Mouse (Mus musculus) megakaryocyte, embryonic 14.5 days (primary cell): ENCODE data around the gene Asic2. TPM values are rescaled to one million over a fixed set of nuclear protein-coding genes. Genes with fewer than 3 reads are reported as not detected.

ENCODE experiments used
- H3K27me3 ChIP-seq: replicated peaks from 2 replicates; pipeline ENCODE3; 2012; ENCODE audit warnings: inconsistent platforms
- H3K36me3 ChIP-seq: replicated peaks from 2 replicates; pipeline ENCODE3; 2012; ENCODE audit warnings: low read length, inconsistent platforms, mixed read lengths
- H3K4me1 ChIP-seq: 2 replicates; pipeline ENCODE4 v1.6.1; 2012; ENCODE audit warnings: inconsistent platforms
- H3K4me3 ChIP-seq: replicated peaks from 2 replicates; pipeline ENCODE3; 2012; ENCODE audit warnings: moderate library complexity, mild to moderate bottlenecking, inconsistent platforms
- H3K9me3 ChIP-seq: 2 replicates; pipeline ENCODE4 v1.6.1; 2012; ENCODE audit warnings: inconsistent platforms
- FLI1 ChIP-seq: IDR thresholded peaks from 2 replicates; pipeline ENCODE4 v1.6.1; 2012; ENCODE audit warnings: low read length, inconsistent platforms, mixed read lengths
- GATA1 ChIP-seq: IDR thresholded peaks from 3 replicates; pipeline ENCODE4 v1.6.1; 2012; ENCODE audit warnings: mixed read lengths, low read length, inconsistent platforms, borderline replicate concordance
- polyA plus RNA-seq: library from polyadenylated mRNA; stranded (reverse); fragments of >175 nt; gene quantifications from 2 replicates; pipeline ENCODE4 v1.2.3, GENCODE M21; 2012; ENCODE audit warnings: low replicate concordance; ENCODE audit not compliant: insufficient read depth

Asic2 gene
- polyA plus RNA-seq, 1 experiment: 0.04 TPM

GRCm38 (mm10) chr11:80853014-80853413 lies 1115.2 kb downstream of the Asic2 start:
- Histone ChIP-seq H3K36me3 (no peaks in the 10 kb centered on the region), H3K4me3 (no peak overlapping the region), H3K27me3 (peaks cover under 1% of the 10 kb centered on the region), H3K9me3 (no peaks in the 10 kb centered on the region), H3K4me1 (no peaks in the 10 kb centered on the region; the same call in 1 of the 2 replicates)
- TF ChIP-seq GATA1 (no peak), FLI1 (no peak)

GRCm38 (mm10) chr11:80851859-80852258 lies 1116.4 kb downstream of the Asic2 start:
- Histone ChIP-seq H3K36me3 (no peaks in the 10 kb centered on the region), H3K9me3 (no peaks in the 10 kb centered on the region), H3K4me1 (no peaks in the 10 kb centered on the region), H3K4me3 (no peak overlapping the region), H3K27me3 (peaks cover 6% of the 10 kb centered on the region)
- TF ChIP-seq GATA1 (no peak), FLI1 (no peak)

GRCm38 (mm10) chr11:80848131-80848530 lies 1120.1 kb downstream of the Asic2 start:
- Histone ChIP-seq H3K4me3 (no peak overlapping the region), H3K4me1 (no peaks in the 10 kb centered on the region), H3K9me3 (no peaks in the 10 kb centered on the region), H3K27me3 (peaks cover 9% of the 10 kb centered on the region), H3K36me3 (no peaks in the 10 kb centered on the region)
- TF ChIP-seq GATA1 (no peak), FLI1 (no peak)

- H3K4me3 ChIP-seq: no peak overlapping the region
- H3K9me3 ChIP-seq: no peaks in the 10 kb centered on the region
Observed at GRCm38 (mm10) chr11:80846115-80846514, 1122.1 kb downstream of the Asic2 start.

GRCm38 (mm10) chr11:80845486-80845885 lies 1122.8 kb downstream of the Asic2 start:
- H3K4me1 ChIP-seq: no peaks in the 10 kb centered on the region
- no peaks in the 10 kb centered on the region for H3K36me3 ChIP-seq
- H3K27me3 ChIP-seq: peaks cover 9% of the 10 kb centered on the region
- no peak overlapping the region for H3K4me3 ChIP-seq
- no peaks in the 10 kb centered on the region for H3K9me3 ChIP-seq
- TF ChIP-seq FLI1: no peak

More at GRCm38 (mm10) chr11:80846115-80846514, 1122.1 kb downstream of the Asic2 start:
- H3K4me1 ChIP-seq: no peaks in the 10 kb centered on the region
- no peaks in the 10 kb centered on the region for H3K36me3 ChIP-seq
- TF ChIP-seq FLI1: no peak
- no peak for TF ChIP-seq GATA1
- peaks cover 9% of the 10 kb centered on the region for H3K27me3 ChIP-seq

GRCm38 (mm10) chr11:80843435-80843834 lies 1124.8 kb downstream of the Asic2 start:
- Histone ChIP-seq H3K4me1 (no peaks in the 10 kb centered on the region), H3K27me3 (peaks cover 9% of the 10 kb centered on the region), H3K36me3 (no peaks in the 10 kb centered on the region), H3K4me3 (no peak overlapping the region), H3K9me3 (no peaks in the 10 kb centered on the region)
- TF ChIP-seq GATA1 (no peak), FLI1 (no peak)

GRCm38 (mm10) chr11:80838724-80839123 lies 1129.5 kb downstream of the Asic2 start:
- H3K27me3 ChIP-seq: peaks cover 11% of the 10 kb centered on the region
- no peaks in the 10 kb centered on the region for H3K36me3 ChIP-seq
- H3K4me3 ChIP-seq: no peak overlapping the region
- no peaks in the 10 kb centered on the region for H3K9me3 ChIP-seq
- no peak for TF ChIP-seq GATA1
- no peak for TF ChIP-seq FLI1
- H3K4me1 ChIP-seq: no peaks in the 10 kb centered on the region

- H3K9me3 ChIP-seq: no peaks in the 10 kb centered on the region
- no peak for TF ChIP-seq FLI1
- no peak for TF ChIP-seq GATA1
Observed at GRCm38 (mm10) chr11:80835841-80836240, 1132.4 kb downstream of the Asic2 start.

GRCm38 (mm10) chr11:80835395-80835794 lies 1132.9 kb downstream of the Asic2 start:
- H3K36me3 ChIP-seq: no peaks in the 10 kb centered on the region
- H3K9me3 ChIP-seq: no peaks in the 10 kb centered on the region
- H3K27me3 ChIP-seq: peaks cover 9% of the 10 kb centered on the region
- H3K4me1 ChIP-seq: no peaks in the 10 kb centered on the region
- TF ChIP-seq FLI1: no peak
- no peak for TF ChIP-seq GATA1
- H3K4me3 ChIP-seq: no peak overlapping the region

More at GRCm38 (mm10) chr11:80835841-80836240, 1132.4 kb downstream of the Asic2 start:
- Histone ChIP-seq H3K27me3 (peaks cover 9% of the 10 kb centered on the region), H3K4me1 (no peaks in the 10 kb centered on the region), H3K4me3 (no peak overlapping the region), H3K36me3 (no peaks in the 10 kb centered on the region)

Other genes starting within 250 kb of the Asic2 start
- gene 5530401A14Rik, start 107.8 kb downstream of the Asic2 start, polyA plus RNA-seq: not detected in 2 replicates
- 2.4 TPM in 1 of 2 replicates, not detected in the other for gene Ccl2, start 67.1 kb upstream of the Asic2 start, polyA plus RNA-seq
- gene Gm17268, start 70.1 kb upstream of the Asic2 start, polyA plus RNA-seq: not detected in 2 replicates
- not detected in 2 replicates for gene Ccl7, start 77.3 kb upstream of the Asic2 start, polyA plus RNA-seq
- not detected in 2 replicates for gene Ccl11, start 89.4 kb upstream of the Asic2 start, polyA plus RNA-seq
- gene Ccl12, start 133.4 kb upstream of the Asic2 start, polyA plus RNA-seq: not detected in 2 replicates
- not detected in 2 replicates for gene Ccl8, start 146.7 kb upstream of the Asic2 start, polyA plus RNA-seq